Mouse (Mus musculus): ENCODE results near the gene Lpar1.

The Lpar1 gene

GRCm38 (mm10) chr4:58437271-58437670 is 116.4 kb downstream of the Lpar1 start:
- DNase-seq, result no peak

- no peak for DNase-seq
Measured at GRCm38 (mm10) chr4:58423276-58423930, 130.3 kb downstream of the Lpar1 start.

- no peak for DNase-seq
Measured at GRCm38 (mm10) chr4:58419225-58419624, 134.5 kb downstream of the Lpar1 start.

GRCm38 (mm10) chr4:58417319-58417718 is 136.4 kb downstream of the Lpar1 start:
- no peak for DNase-seq

DNA sequence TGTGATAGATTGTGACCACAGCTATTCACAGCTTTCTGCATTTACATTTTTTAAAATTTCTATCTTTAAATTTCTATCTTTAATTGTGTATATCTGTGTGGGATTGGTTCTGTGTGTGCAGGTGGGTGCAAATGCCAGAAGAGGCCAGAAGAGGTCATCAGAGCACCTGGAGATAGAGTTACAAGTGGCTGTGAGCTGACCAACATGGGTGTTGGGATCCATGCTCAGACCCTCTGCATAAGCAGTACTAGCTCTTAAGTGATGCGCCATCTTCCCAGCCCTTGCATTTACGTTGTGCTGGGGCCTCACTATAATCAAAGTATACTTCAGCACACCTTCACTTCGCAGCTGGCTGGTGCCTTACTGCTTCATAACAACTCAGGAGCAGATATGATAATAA is 138.2 kb downstream of the Lpar1 start:
- DNase-seq, result no peak

DNA sequence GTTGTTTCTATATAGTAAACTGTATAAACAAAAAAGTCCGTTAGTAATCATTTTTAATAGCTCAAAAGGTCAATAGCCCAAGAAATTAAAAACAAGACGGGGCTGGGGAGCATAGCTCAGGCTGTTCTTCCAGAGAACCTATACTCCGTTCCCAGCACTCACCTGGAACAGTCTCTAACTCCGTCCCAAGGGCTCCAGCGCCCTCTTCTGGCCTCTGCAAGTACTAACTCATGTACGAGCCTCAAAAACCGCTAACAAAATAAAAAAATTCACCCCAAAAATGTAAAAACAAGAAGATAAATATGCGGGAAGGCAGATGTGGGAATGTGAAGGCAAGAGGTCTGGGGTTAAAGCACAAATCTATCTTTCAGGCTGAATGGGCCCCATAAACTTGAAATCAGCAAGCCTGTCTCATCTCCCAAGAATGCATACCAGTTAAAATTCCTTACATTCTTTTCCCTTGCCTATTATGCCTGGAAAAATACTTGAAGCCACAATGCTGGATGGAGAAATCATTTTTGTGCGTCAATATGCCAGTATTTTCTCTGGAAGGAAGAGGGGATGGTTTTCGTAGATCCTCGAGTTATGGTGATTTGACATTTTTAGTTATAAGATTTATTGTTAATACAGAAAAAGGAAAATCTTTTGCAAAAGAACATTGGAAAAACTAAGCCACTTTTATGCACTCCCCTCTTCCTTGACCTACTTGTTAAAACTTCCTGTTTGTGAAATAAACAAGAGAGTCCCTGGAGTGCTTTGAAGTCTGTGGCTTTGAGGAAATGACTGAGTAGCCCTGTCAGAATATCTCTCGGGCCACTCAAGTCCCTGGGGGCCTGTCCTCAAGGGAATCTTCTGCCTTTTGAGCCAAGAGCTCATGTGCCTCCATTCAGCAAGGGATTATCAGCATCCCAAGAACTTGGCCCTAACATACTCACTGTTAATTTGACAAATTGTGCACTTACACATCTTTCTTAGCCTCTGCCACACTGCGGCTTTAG is 140.2 kb downstream of the Lpar1 start:
- no peak for DNase-seq

- DNase-seq, result no peak
Measured at GRCm38 (mm10) chr4:58401973-58402501, 151.7 kb downstream of the Lpar1 start.

DNA sequence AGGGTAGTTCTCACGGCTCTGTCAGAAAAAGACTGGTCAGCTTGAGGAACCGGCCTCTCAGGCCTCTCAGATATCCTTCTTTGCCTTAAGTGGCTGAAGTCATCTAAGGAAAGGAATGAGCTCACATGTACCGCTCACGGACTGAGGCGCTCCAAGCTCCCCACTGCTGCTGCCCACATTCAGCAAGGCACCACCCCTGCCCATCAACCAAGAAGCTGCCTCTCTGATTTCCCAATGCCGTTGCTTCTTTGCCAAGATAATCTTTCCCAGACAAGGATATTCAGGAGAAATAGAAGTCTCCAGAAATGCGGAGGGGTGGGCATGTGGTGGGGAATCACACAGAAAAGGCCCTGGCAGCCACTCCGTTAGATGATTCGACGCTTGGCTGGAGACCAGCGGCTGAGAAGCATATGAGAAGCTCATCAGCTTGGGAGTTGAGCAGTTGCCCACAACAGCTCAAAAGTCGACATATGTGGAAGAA is 152.8 kb downstream of the Lpar1 start:
- DNase-seq, result no peak
